Mouse (Mus musculus): ENCODE data around the gene Asb16. TPM values are rescaled to one million over a fixed set of nuclear protein-coding genes. Genes with fewer than 3 reads are reported as not detected.
"Not testable (repeated sequence)": the region's sequence is repeated elsewhere in the genome, so short reads cannot be mapped to it uniquely, and the experiment has no call there.

Asb16 gene
- polyA plus RNA-seq, 1 experiment: not detected

GRCm38 (mm10) chr11:102266631-102267355, 1.8 kb upstream of the Asb16 start:
- H3K79me2 ChIP-seq (ENCODE audit: control insufficient read depth, insufficient read depth): no peaks in the 10 kb centered on the region
- no peaks in the 10 kb centered on the region for H3K79me3 ChIP-seq (ENCODE audit: low read depth)
- TF ChIP-seq USF1 (IDR thresholded peaks at IDR 0.05; ENCODE audit: low read depth) (no peak), FOSL1 (IDR thresholded peaks at IDR 0.05; ENCODE audit: insufficient read depth, low read length, poor library complexity, severe bottlenecking) (no peak), MYOD1 (IDR thresholded peaks at IDR 0.05; ENCODE audit: control insufficient read depth, insufficient read length, low read depth) (no peak), CTCF (IDR thresholded peaks at IDR 0.05; ENCODE audit: control insufficient read depth, insufficient read depth, insufficient read length) (no peak), CEBPB (IDR thresholded peaks at IDR 0.05; ENCODE audit: low read depth) (no peak), MYOG (IDR thresholded peaks at IDR 0.05; ENCODE audit: control insufficient read depth, extremely low read depth, insufficient read length) (no peak), MAX (IDR thresholded peaks at IDR 0.05) (no peak)
- peaks cover 11% of the 10 kb centered on the region for H3K36me3 ChIP-seq (ENCODE audit: control insufficient read depth, insufficient read depth)
- no peaks in the 10 kb centered on the region for H3K27me3 ChIP-seq (ENCODE audit: control insufficient read depth, insufficient read depth, insufficient read length)
- no peak overlapping the region for H3ac ChIP-seq (ENCODE audit: control insufficient read depth, insufficient read length, low read depth)
- H3K4me3 ChIP-seq (ENCODE audit: insufficient read depth, poor library complexity, severe bottlenecking): no peak overlapping the region

GRCm38 (mm10) chr11:102267480-102267879, 1.1 kb upstream of the Asb16 start:
- Histone ChIP-seq H3K79me2 (ENCODE audit: control insufficient read depth, insufficient read depth) (no peaks in the 10 kb centered on the region), H3K79me3 (ENCODE audit: low read depth) (no peaks in the 10 kb centered on the region), H3K27me3 (ENCODE audit: control insufficient read depth, insufficient read depth, insufficient read length) (no peaks in the 10 kb centered on the region), H3K4me3 (ENCODE audit: insufficient read depth, poor library complexity, severe bottlenecking) (no peak overlapping the region), H3K36me3 (ENCODE audit: control insufficient read depth, insufficient read depth) (peaks cover 5% of the 10 kb centered on the region), H3ac (ENCODE audit: control insufficient read depth, insufficient read length, low read depth) (peak overlapping the region; percentile 46)
- TF ChIP-seq MYOG (IDR thresholded peaks at IDR 0.05; ENCODE audit: control insufficient read depth, extremely low read depth, insufficient read length): no peak
- TF ChIP-seq CTCF (IDR thresholded peaks at IDR 0.05; ENCODE audit: control insufficient read depth, insufficient read depth, insufficient read length): peak; percentile 38
- TF ChIP-seq CEBPB (IDR thresholded peaks at IDR 0.05; ENCODE audit: low read depth): no peak
- TF ChIP-seq MYOD1 (IDR thresholded peaks at IDR 0.05; ENCODE audit: control insufficient read depth, insufficient read length, low read depth): peak; percentile 49
- peak; percentile 38 for TF ChIP-seq MAX (IDR thresholded peaks at IDR 0.05)
- TF ChIP-seq USF1 (IDR thresholded peaks at IDR 0.05; ENCODE audit: low read depth): peak; percentile 54

GRCm38 (mm10) chr11:102276411-102276915, 7.9 kb downstream of the Asb16 start:
- Histone ChIP-seq H3K27me3 (ENCODE audit: control insufficient read depth, insufficient read depth, insufficient read length) (peaks cover 8% of the 10 kb centered on the region), H3K4me3 (ENCODE audit: insufficient read depth, poor library complexity, severe bottlenecking) (no peak overlapping the region)
- TF ChIP-seq CTCF (IDR thresholded peaks at IDR 0.05; ENCODE audit: control insufficient read depth, insufficient read depth, insufficient read length) (no peak), MAX (IDR thresholded peaks at IDR 0.05) (no peak), CEBPB (IDR thresholded peaks at IDR 0.05; ENCODE audit: low read depth) (no peak), MYOG (IDR thresholded peaks at IDR 0.05; ENCODE audit: control insufficient read depth, extremely low read depth, insufficient read length) (no peak), USF1 (IDR thresholded peaks at IDR 0.05; ENCODE audit: low read depth) (no peak), FOSL1 (IDR thresholded peaks at IDR 0.05; ENCODE audit: insufficient read depth, low read length, poor library complexity, severe bottlenecking) (no peak), MYOD1 (IDR thresholded peaks at IDR 0.05; ENCODE audit: control insufficient read depth, insufficient read length, low read depth) (no peak)

GRCm38 (mm10) chr11:102277754-102278153, 9.2 kb downstream of the Asb16 start:
- no peak overlapping the region for H3K4me3 ChIP-seq (ENCODE audit: insufficient read depth, poor library complexity, severe bottlenecking)
- H3ac ChIP-seq (ENCODE audit: control insufficient read depth, insufficient read length, low read depth): no peak overlapping the region
- no peaks in the 10 kb centered on the region for H3K79me3 ChIP-seq (ENCODE audit: low read depth)
- H3K27me3 ChIP-seq (ENCODE audit: control insufficient read depth, insufficient read depth, insufficient read length): peaks cover 8% of the 10 kb centered on the region
- no peak for TF ChIP-seq FOSL1 (IDR thresholded peaks at IDR 0.05; ENCODE audit: insufficient read depth, low read length, poor library complexity, severe bottlenecking)
- TF ChIP-seq MYOG (IDR thresholded peaks at IDR 0.05; ENCODE audit: control insufficient read depth, extremely low read depth, insufficient read length): no peak
- H3K79me2 ChIP-seq (ENCODE audit: control insufficient read depth, insufficient read depth): no peaks in the 10 kb centered on the region
- H3K36me3 ChIP-seq (ENCODE audit: control insufficient read depth, insufficient read depth): no peaks in the 10 kb centered on the region

More at GRCm38 (mm10) chr11:102276411-102276915, 7.9 kb downstream of the Asb16 start:
- Histone ChIP-seq H3K36me3 (ENCODE audit: control insufficient read depth, insufficient read depth) (no peaks in the 10 kb centered on the region), H3K79me3 (ENCODE audit: low read depth) (no peaks in the 10 kb centered on the region), H3ac (ENCODE audit: control insufficient read depth, insufficient read length, low read depth) (no peak overlapping the region), H3K79me2 (ENCODE audit: control insufficient read depth, insufficient read depth) (no peaks in the 10 kb centered on the region)

DNA sequence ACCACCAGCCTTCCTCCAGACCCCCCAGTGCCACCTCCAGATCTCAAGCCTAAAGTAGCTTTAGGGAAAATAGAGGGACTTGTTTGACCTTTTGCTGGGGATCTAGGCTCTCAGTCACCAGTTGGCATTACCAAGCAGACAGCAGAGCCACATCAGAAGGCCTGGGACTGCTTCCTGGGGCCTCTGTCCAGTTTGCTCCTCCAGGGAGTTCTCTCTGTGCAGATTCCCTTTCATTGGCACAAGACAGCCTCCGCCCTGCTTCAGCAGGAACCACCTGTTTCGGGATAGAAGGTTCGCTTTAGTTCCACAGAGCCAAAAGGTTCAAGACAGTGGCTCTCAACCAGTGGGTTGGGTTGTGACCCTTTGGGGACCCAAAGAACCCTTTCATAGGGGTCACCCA, 11.1 kb downstream of the Asb16 start:
- no peaks in the 10 kb centered on the region for H3K79me2 ChIP-seq (ENCODE audit: control insufficient read depth, insufficient read depth)
- peaks cover 8% of the 10 kb centered on the region for H3K27me3 ChIP-seq (ENCODE audit: control insufficient read depth, insufficient read depth, insufficient read length)
- TF ChIP-seq MYOG (IDR thresholded peaks at IDR 0.05; ENCODE audit: control insufficient read depth, extremely low read depth, insufficient read length): no peak
- no peak overlapping the region for H3ac ChIP-seq (ENCODE audit: control insufficient read depth, insufficient read length, low read depth)
- H3K79me3 ChIP-seq (ENCODE audit: low read depth): no peaks in the 10 kb centered on the region
- H3K36me3 ChIP-seq (ENCODE audit: control insufficient read depth, insufficient read depth): no peaks in the 10 kb centered on the region
- H3K4me3 ChIP-seq (ENCODE audit: insufficient read depth, poor library complexity, severe bottlenecking): no peak overlapping the region

DNA sequence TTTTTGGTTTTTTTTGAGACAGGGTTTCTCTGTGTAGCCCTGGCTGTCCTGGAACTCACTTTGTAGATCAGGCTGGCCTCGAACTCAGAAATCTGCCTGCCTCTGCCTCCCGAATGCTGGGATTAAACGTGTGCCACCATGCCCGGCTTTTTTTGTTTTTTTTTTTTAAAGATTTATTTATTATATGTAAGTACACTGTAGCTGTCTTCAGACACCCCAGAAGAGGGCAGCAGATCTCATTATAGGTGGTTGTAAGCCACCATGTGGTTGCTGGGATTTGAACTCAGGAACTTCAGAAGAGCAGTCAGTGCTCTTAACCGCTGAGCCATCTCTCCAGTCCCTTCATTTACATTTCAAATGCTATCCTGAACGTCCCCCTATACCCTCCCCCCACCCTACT, 11.7 kb downstream of the Asb16 start:
- H3K79me3 ChIP-seq (ENCODE audit: low read depth); H3K27me3 ChIP-seq (ENCODE audit: control insufficient read depth, insufficient read depth, insufficient read length); H3K36me3 ChIP-seq (ENCODE audit: control insufficient read depth, insufficient read depth); H3ac ChIP-seq (ENCODE audit: control insufficient read depth, insufficient read length, low read depth); H3K79me2 ChIP-seq (ENCODE audit: control insufficient read depth, insufficient read depth); H3K4me3 ChIP-seq (ENCODE audit: insufficient read depth, poor library complexity, severe bottlenecking): not testable (repeated sequence)
